Mouse (Mus musculus): ENCODE data around the gene Trim80.
"Not testable (repeated sequence)": the region's sequence is repeated elsewhere in the genome, so short reads cannot be mapped to it uniquely, and the experiment has no call there.

Gene Trim80

DNA sequence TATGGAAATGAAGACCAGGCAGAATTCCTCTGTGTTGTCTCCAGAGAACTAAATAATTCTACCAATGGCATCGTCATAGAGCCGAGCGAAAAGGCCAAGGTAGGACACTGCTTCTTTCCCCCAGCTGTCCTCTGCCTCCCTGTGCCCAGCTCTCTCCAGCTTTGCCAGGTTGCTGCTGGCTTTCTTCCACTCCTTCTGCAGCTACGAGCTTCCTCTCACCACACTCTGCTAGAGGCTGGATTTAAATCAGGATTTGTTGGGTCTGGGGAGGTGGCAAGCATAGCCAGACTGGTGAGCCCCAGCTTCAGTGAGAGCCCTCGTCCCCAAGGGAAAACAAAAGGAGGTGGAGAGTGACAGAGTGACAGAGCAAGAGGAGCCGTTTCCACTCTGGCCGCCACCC, 11.0 kb upstream of the Trim80 start:
- DNase-seq: no peak

- DNase-seq: no peak
Observed at GRCm38 (mm10) chr11:115430561-115430960, 9.8 kb upstream of the Trim80 start.

DNA sequence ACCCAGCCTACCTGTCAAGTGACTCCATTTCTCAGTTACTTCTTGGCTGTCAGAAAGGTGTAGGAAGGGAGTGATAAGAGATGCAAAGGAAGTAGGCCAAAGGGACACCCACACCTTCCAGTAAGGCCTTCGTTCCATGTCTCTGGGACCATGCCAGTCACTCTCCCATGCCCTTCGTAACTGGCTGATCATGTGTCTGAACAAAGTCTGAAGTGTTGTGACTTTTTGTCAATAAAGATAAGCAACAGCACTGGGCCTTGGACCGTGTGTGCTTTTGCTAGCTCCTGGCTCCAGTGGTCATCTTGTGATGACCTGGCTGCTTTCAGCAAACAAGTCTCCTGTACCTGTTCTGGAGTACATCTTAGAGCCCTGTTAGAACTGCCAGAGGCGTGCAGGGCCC, 7.5 kb upstream of the Trim80 start:
- no peak for DNase-seq

GRCm38 (mm10) chr11:115433342-115433741, 7.0 kb upstream of the Trim80 start:
- no peak for DNase-seq

- no peak for DNase-seq
Observed at GRCm38 (mm10) chr11:115435596-115436337, 4.6 kb upstream of the Trim80 start.

DNA sequence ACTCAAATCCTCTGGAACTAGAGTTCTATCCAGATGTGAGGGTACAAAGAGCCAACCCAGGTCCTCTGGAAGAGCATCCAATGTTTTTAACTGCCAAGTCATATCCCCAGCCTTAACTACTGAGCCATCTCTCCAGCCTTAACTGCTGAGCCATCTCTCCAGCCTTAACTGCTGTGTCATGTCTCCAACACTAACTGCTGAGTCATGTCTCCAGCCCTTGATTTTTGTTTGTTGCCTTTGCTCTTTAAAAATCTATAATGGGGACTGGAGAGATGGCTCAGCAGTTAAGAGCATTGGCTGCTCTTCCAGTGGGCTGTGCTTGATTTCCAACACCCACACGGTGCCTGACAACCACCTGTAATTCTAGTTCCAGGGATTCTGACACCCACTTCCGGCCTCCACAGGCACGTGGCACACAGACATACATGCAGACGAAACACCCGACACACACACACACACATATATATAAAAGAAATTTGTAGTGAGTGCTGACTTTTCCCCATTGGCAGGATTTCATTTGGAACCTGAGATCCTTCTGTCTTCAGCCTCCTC, 2.7 kb upstream of the Trim80 start:
- no peak for DNase-seq

DNA sequence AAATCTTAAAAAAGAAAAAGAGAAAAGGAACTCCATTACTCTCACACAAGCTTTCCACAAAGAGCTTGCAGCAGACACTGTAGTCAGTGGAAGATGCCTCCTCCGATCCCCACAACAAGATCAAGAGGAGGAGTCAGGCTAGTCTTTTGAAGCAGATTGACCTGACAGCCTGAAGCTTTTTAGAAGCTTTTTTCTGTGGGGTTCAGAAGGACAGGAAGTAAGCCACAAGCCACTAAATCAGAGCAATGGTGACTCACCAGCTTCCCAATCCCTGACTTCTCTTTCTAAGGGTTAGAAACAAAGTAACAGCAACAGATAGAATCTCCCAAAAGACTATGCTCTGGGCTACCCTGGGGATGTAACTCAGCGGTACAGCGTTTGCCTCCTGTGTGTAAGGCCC, 1.0 kb upstream of the Trim80 start:
- no peak for DNase-seq

DNA sequence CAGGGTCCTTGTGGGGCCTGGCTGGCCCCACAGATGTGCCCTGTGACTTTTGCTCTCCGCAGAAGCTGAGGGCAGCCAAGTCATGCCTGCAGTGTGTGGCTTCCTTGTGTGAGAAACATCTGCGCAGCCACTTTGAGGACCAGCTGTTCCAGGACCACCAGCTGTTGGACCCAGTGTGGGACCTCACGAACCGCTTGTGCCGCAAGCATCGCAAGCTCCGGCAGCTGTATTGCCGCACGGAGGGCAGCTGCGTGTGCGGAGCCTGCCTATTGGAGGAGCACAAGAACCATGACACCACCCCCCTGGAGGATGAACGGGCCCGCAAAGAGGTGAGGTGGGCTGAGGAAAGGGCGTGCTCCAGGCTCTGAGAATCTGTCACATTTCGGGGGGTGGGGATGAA, 1.1 kb downstream of the Trim80 start:
- DNase-seq: no peak

DNA sequence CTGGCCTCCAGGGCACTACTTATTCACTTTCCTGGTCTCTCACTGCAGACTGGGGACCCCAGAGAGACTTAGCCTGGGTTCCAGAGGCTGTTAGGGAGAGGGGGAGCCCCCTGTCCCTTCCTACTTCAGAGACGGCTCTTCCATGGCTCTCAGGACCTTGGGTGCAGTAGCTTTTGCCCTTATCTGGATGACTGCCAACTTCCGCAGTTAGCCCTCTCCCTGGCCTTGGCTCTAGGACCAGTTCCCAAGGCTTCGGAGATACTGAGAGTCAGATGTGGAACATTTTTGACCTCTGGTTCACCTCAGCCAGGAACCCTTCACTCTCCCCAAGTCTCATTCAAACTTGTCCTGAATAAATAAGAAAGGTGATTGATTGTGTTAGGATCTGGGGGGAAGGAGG, 6.6 kb downstream of the Trim80 start:
- DNase-seq: no peak

DNA sequence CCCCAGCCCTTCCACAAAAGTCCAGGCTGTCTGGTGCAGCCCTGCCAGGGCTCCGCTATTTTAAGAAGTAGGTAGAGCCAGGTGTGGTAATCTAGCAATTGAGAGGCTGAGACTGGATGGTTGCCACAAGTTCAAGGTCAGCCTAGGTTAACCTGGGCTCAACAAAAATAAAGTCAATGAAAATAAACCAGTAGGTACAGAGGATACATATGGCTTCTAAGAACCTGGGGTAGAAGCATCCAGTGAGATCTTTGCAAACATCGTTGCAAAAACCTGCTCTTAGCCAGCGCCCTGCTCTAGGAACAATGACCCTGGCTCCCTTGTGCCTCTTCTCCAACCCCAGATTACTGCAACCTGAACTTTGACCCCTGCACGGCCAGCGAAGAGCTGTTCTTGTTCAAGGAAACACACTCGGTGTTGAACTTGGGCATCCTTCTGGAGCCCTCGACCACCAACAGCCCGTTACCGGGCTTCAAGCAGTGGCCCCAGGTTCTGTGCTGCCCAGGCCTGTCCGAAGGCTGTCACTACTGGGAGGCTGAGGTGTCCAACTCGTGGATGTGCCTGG, 7.1 kb downstream of the Trim80 start:
- no peak for DNase-seq

GRCm38 (mm10) chr11:115448075-115448474, 7.7 kb downstream of the Trim80 start:
- DNase-seq: no peak

GRCm38 (mm10) chr11:115448998-115449397, 8.7 kb downstream of the Trim80 start:
- DNase-seq: no peak

- DNase-seq: no peak
Observed at GRCm38 (mm10) chr11:115450176-115450575, 9.8 kb downstream of the Trim80 start.

DNA sequence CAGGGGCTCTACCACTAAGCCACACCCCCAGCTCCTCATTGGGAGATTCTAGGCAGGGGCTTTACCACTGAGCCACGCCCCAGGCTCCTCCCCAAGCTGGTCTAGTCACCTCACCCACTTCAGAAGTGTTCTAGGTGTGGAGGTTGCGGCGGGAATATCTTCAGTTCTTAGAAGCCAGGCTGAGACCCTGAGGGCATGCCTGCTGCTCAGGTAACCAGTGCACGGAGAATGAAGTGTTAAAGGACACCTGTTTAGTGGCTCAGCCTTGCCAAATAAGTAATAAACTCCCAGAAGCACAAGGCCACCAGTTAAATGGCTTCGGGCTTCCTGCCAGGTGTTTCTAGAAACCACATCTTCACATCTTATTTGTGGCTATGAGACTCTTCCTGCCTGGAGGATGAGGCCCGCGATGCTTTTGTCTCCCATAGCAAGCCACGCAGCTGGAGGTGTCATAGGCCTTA, 11.5 kb downstream of the Trim80 start:
- DNase-seq: no peak

DNA sequence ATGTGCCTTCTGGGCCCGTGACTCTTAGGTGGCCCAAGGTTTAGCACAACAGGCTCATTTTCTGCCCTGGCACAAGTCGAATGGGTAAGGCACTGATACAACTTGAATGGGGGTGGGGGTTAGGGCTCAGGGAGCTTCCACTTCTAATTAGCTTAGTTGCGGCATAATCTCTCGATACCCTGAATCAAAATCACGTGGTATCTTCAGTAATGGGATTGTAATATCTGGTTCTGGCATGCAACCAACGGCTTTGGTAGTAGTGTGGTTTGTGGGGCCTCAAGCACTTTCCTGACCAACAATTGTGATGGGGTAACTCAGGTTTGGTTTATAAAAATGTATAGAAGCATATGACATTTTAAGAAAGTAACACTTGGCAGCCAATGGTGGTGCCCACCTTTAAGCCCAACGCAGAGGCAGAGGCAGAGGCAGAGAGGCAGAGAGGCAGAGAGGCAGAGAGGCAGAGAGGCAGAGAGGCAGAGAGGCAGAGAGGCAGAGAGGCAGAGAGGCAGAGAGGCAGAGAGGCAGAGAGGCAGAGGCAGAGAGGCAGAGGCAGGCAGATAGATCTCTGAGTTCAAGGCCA, 12.0 kb downstream of the Trim80 start:
- no peak for DNase-seq

GRCm38 (mm10) chr11:115453306-115453705, 13.0 kb downstream of the Trim80 start:
- no peak for DNase-seq

DNA sequence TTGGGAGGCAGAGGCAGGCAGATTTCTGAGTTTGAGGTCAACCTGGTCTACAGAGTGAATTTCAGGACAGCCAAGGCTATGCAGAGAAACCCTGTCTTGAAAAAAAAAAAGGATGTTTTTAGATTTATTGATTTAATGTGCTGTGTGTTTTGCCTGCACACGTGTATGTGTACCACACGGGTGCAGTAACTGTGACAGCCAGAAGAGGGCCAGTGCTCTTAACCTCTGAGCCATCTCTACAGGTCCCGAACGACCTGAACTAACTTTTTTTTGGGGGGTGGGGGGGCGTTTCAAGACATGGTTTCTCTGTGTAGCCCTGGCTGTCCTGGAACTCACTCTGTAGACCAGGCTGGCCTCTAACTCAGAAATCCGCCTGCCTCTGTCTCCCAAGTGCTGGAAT, 14.5 kb downstream of the Trim80 start:
- not testable (repeated sequence) for DNase-seq

DNA sequence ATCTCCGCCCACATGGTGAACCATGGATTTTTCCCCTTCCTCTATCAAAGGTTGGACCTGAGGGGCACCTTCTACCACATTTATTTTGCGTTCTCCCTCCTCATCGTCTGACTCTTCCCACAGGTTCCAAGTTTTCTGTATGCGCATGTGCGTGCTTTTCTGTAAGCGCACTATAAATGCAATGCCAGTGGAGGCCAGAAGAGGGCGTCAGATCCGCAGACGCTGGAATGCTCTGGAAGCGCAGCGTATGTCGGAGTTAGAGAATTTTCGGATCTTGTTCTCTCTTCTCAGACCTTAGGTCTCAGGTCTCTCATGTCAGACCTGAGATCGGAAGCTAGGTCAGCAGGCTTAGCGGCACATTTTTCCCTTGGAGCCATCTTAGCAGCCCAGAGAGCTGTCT, 15.3 kb downstream of the Trim80 start:
- DNase-seq: no peak

GRCm38 (mm10) chr11:115456182-115456581, 15.8 kb downstream of the Trim80 start:
- DNase-seq: no peak

GRCm38 (mm10) chr11:115457405-115457804, 17.1 kb downstream of the Trim80 start:
- DNase-seq: no peak

GRCm38 (mm10) chr11:115460976-115461375, 20.6 kb downstream of the Trim80 start:
- DNase-seq: no peak

DNA sequence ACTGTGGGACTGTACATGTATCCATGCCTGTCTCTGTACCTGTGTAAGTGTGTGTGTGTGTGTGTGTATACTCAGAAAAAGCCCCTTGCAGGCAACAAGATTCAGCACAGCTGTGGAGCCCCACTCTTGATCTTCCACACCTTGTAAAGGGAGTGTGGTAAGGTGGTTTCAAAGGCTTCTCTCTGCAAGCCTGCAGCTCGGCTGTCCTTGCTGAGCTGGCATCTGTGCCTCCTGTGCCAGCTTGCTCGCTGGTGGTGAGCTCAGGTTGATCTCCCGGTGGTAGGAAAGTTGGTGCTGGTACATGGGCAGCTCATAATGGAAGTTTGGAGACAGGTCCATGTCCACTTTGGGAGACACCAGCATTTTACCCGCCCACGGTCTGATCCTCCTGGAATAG, 21.5 kb downstream of the Trim80 start:
- no peak for DNase-seq

DNA sequence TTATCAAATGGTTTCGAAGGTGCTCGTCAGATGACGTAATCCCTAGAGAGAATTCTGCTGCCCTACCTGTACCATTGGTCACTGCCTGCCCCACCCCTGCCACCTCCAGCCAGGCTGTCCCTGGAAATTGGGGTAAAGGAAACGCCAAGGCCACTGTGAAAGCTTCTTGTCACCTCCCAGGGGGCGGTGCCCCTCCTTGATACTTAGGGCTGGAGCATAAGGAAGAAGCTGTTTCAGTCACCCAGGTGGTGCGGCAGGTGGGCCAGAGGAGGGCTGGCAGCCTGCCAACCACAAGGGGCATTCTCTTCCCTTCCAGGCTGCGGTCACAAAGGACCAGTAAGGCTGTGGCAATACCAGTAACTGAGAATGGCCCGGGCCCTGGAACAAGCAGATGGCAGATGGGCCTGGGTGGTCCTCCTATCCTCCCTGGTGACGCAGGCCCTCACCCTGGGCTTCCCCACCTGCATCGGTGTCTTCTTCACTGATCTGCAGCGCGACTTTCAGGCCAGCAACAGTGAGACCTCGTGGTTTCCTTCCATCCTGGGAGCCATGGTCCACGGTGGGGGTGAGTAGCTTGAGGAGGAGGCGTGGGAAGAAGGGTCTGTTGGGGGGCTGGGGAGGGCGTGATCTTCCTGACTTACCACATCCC, 22.0 kb downstream of the Trim80 start, which contains the start of gene Slc16a5:
Gene Slc16a5 (plus strand): TSS at position 232 of the 649 bp plus-strand sequence.
- DNase-seq: no peak
